32 mouse cellular contexts compared by ENCODE assay signal in genomic region chr15:6371486-6371885, GRCm38 (mm10).
"Had no signal": no experiment of that assay in that cellular context is flagged by ENCODE, and none has a peak within 500 bp of the region (broad histone marks: within the 10 kb centered on the region; RNA-seq: fewer than 3 reads in every experiment).

No protein-coding gene starts in this region.

- DNase-seq: heart, adult 2 months; heart, postnatal 10 days; heart, postnatal 14 days; heart, postnatal 36 days; heart, postnatal 4 days; kidney, adult 11 months; kidney, adult 18-20 months; kidney, adult 2 months; kidney, adult 9 months; kidney, postnatal 10 days; kidney, postnatal 14 days; kidney, postnatal 25 days; kidney, postnatal 36 days; kidney, postnatal 4 days; layer of hippocampus, adult 9-11 months; layer of hippocampus, postnatal 36 days had no signal

- H3K4me3 ChIP-seq: heart, adult 2 months; heart, embryonic 10.5 days; heart, embryonic 12.5 days; heart, embryonic 13.5 days; heart, embryonic 15.5 days; hindbrain, embryonic 10.5 days; hindbrain, embryonic 12.5 days; hindbrain, embryonic 13.5 days; hindbrain, embryonic 15.5 days; kidney, embryonic 15.5 days; layer of hippocampus, adult 2 months; left cerebral cortex, adult 2 months had no signal

- ATAC-seq: hindbrain, embryonic 16.5 days; inflammation-experienced regulatory T-cells, adult 6 months had no signal

- H3K4me2 ChIP-seq: heart, embryonic 11.5 days; heart, embryonic 12.5 days; heart, embryonic 13.5 days; heart, embryonic 15.5 days; hindbrain, embryonic 12.5 days; hindbrain, embryonic 13.5 days; hindbrain, embryonic 14.5 days; hindbrain, embryonic 15.5 days; kidney, embryonic 15.5 days had no signal

- H3K4me1 ChIP-seq: heart, embryonic 12.5 days; heart, embryonic 13.5 days; heart, embryonic 15.5 days; hindbrain, embryonic 10.5 days; hindbrain, embryonic 12.5 days; hindbrain, embryonic 13.5 days; hindbrain, embryonic 15.5 days had no signal

- H3K27ac ChIP-seq: heart, adult 2 months; heart, embryonic 10.5 days; heart, embryonic 13.5 days; heart, embryonic 15.5 days; hindbrain, embryonic 10.5 days; hindbrain, embryonic 12.5 days; hindbrain, embryonic 13.5 days; hindbrain, embryonic 14.5 days; hindbrain, embryonic 15.5 days; kidney, embryonic 15.5 days; kidney, postnatal 0 days; layer of hippocampus, adult 2 months; left cerebral cortex, adult 2 months had no signal

- H3K9me3 ChIP-seq: heart, embryonic 10.5 days; heart, embryonic 12.5 days; heart, embryonic 13.5 days; heart, embryonic 15.5 days; hindbrain, embryonic 10.5 days; hindbrain, embryonic 12.5 days; hindbrain, embryonic 13.5 days; hindbrain, embryonic 15.5 days; kidney, embryonic 15.5 days had no signal

- H3K36me3 ChIP-seq: heart, embryonic 10.5 days; heart, embryonic 12.5 days; heart, embryonic 13.5 days; heart, embryonic 15.5 days; hindbrain, embryonic 10.5 days; hindbrain, embryonic 12.5 days; hindbrain, embryonic 13.5 days; hindbrain, embryonic 15.5 days; kidney, embryonic 15.5 days had no signal

- H3K9ac ChIP-seq: heart, embryonic 12.5 days; heart, embryonic 13.5 days; heart, embryonic 15.5 days; hindbrain, embryonic 12.5 days; hindbrain, embryonic 13.5 days; hindbrain, embryonic 14.5 days; hindbrain, embryonic 15.5 days; kidney, embryonic 15.5 days had no signal

- H3K27me3 ChIP-seq: heart, embryonic 12.5 days; heart, embryonic 13.5 days; heart, embryonic 15.5 days; hindbrain, embryonic 12.5 days; hindbrain, embryonic 13.5 days; hindbrain, embryonic 15.5 days; kidney, embryonic 15.5 days had no signal
